Mouse (Mus musculus) limb, embryonic 15.5 days (tissue): ENCODE results near the gene Vill. TPM values are rescaled to one million over a fixed set of nuclear protein-coding genes. Genes with fewer than 3 reads are reported as not detected.

ENCODE experiments used
- ATAC-seq: fragments of 200-750 bp; cut with Nextera tagmentation; 2 replicates; pipeline ENCODE4 v1.8.0; 2017; ENCODE audit warnings: low read depth, moderate TSS enrichment; ENCODE audit not compliant: insufficient number of reproducible peaks, low FRiP score, low TSS enrichment
- H3K27ac ChIP-seq: fragments of 300-500 bp; sonication (generic); 2 replicates; pipeline ENCODE4 v1.5.1; 2015; ENCODE audit warnings: moderate library complexity, mild to moderate bottlenecking, inconsistent platforms
- H3K27me3 ChIP-seq: fragments of 300-500 bp; sonication (generic); 2 replicates; pipeline ENCODE4 v1.6.1; 2015; ENCODE audit warnings: inconsistent platforms
- H3K36me3 ChIP-seq: fragments of 300-500 bp; sonication (generic); 2 replicates; pipeline ENCODE4 v1.6.1; 2015; ENCODE audit warnings: inconsistent platforms
- H3K4me1 ChIP-seq: fragments of 300-500 bp; sonication (generic); 2 replicates; pipeline ENCODE4 v1.6.1; 2015; ENCODE audit warnings: inconsistent platforms
- H3K4me2 ChIP-seq: fragments of 300-500 bp; sonication (generic); 2 replicates; pipeline ENCODE4 v1.6.1; 2015; ENCODE audit warnings: mild to moderate bottlenecking, inconsistent platforms
- H3K4me3 ChIP-seq: fragments of 300-500 bp; sonication (generic); 2 replicates; pipeline ENCODE4 v1.5.1; 2015; ENCODE audit warnings: mild to moderate bottlenecking, inconsistent platforms
- H3K9ac ChIP-seq: fragments of 300-500 bp; sonication (generic); 2 replicates; pipeline ENCODE4 v1.6.1; 2015; ENCODE audit warnings: inconsistent platforms
- H3K9me3 ChIP-seq: fragments of 300-500 bp; sonication (generic); 2 replicates; pipeline ENCODE4 v1.6.1; 2016; ENCODE audit warnings: inconsistent platforms
- WGBS: fragments of 180-500 bp; shearing (Covaris S2); methylation state at CpG from one replicate; pipeline ENCODE4 v1.1.7; 2015; 5-methylcytosine and 5-hydroxymethylcytosine counted together
- polyA plus RNA-seq: library from polyadenylated mRNA; unstranded; fragments of >200 nt; fragmentation: Nextera tagmentation; extraction: Ambion mirVana; gene quantifications from 2 replicates; pipeline ENCODE4 v1.2.1, GENCODE M21; 2015

Vill gene
- 19.0 and 19.7 TPM in 2 replicates for polyA plus RNA-seq

DNA sequence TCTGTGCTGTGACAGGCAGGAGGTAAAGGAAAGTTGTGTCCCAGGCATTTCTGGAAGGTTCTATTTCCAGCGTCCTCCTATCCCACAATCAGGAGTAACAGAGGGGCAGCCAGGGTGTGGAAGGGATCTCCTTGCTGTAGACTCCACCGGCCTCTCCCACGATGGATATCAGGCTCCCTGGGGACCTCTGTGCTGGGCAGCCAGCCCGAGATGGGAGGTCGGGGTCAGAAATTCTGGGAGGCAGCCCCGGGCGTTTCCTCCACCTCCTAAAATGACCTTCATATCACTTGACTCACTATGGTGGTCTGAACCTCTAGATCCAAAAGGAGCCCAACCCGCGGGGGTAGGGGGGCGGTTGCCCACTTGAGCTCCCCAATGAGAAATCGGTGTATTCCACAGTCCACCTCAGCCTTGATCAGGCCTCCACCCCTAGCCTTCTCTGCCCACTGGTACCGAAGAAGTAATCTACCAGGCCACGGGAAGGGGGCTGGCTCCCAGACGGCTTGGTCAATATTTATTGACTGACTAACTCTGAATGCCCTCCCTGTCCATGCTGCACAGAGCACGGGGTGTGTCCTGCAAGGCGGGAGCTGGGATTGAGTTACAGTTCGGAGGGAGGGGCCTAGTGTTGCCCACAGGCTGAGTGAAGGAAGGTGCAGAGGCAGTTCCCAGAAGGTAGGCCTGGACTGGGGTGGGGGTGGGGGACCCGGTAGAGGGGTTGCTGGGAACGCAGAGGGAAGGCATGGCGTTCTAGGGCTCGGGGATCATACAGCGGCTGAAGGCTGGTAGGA, at the start of gene Vill:
Vill (plus strand) TSS at position 625 of the 791 bp plus-strand sequence.
- H3K36me3 ChIP-seq = no peaks in the 10 kb centered on the region

DNA sequence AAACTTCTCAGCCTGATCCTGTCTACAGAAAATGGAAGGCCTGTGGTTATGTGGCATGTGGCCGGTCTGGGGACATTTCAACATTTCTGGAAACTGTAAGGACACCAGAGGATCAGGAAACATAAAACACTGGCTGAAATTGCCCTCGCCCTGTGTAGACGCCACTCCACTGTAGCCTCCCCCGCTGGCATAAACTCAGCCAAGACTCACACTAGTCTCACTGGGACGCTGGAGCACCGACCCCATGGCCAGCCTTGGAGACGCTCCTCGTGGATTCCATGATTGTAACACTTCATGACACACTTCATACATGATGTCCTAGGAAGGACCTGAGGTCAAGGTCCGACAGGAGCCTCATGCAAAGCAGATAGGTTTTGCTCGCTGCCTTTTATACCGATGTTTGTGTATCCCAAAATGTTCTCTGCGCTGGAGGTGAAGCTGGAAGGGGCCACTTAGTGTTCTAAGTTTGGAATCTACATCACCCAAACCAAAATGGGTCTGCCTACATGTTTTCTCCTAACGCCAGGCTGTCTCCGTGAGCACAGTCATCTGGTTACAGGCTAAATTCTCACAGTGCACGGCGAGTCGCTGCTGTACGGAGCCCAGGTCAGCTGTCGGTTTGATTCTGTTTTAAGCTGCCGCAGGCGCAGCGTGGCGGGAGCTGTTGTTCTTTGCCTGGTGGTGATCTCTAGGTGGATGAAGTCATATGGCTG, 48.4 kb upstream of the Vill start:
- H3K27me3 ChIP-seq = no peaks in the 10 kb centered on the region
- no peak overlapping the region for H3K9ac ChIP-seq
- no peak overlapping the region for H3K4me2 ChIP-seq
- ATAC-seq = no peak
- H3K36me3 ChIP-seq = no peaks in the 10 kb centered on the region
- H3K27ac ChIP-seq = no peak overlapping the region
- no peaks in the 10 kb centered on the region for H3K9me3 ChIP-seq
- WGBS = 72% methylated on average over 23 of the region's 23 CpGs
- H3K4me1 ChIP-seq = peaks cover 71% of the 10 kb centered on the region
- no peak overlapping the region for H3K4me3 ChIP-seq

More for the DNA sequence above, at the start of gene Vill:
- Histone ChIP-seq H3K9me3 (no peaks in the 10 kb centered on the region), H3K27me3 (no peaks in the 10 kb centered on the region), H3K9ac (peak within 1 kb of the TSS; percentile 44), H3K4me3 (peak within 1 kb of the TSS; percentile 47), H3K4me2 (peak within 1 kb of the TSS; percentile 81), H3K4me1 (peaks cover 39% of the 10 kb centered on the region), H3K27ac (peak within 1 kb of the TSS; percentile 67)
- peak; percentile 81 for ATAC-seq
- WGBS = 17% methylated on average over 22 of the region's 22 CpGs

DNA sequence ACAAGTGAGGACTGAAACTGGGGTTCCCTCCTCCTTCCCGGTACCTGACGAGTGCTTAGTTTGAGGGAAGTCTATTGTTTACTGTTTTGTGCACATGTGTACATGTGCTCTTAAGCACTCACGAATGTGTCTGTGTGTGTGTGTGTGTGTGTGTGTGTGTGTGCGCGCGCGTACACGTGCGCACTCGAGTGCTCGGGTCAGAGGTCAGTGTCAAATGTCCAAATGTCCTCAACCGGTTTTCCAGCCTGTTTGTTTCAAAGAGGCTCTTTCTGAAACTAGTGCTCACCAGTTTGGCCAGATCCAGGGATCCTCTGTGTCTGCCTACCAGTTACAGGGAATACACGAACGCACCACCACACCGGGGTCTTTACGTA, 47.9 kb upstream of the Vill start:
- Histone ChIP-seq H3K4me2 (no peak overlapping the region), H3K4me1 (peaks cover 68% of the 10 kb centered on the region), H3K9me3 (no peaks in the 10 kb centered on the region), H3K36me3 (no peaks in the 10 kb centered on the region), H3K27ac (peak overlapping the region; percentile 33; the same call in 1 of the 2 replicates), H3K27me3 (no peaks in the 10 kb centered on the region), H3K4me3 (no peak overlapping the region), H3K9ac (no peak overlapping the region)
- 83% methylated on average over 16 of the region's 16 CpGs for WGBS
- no peak for ATAC-seq

DNA sequence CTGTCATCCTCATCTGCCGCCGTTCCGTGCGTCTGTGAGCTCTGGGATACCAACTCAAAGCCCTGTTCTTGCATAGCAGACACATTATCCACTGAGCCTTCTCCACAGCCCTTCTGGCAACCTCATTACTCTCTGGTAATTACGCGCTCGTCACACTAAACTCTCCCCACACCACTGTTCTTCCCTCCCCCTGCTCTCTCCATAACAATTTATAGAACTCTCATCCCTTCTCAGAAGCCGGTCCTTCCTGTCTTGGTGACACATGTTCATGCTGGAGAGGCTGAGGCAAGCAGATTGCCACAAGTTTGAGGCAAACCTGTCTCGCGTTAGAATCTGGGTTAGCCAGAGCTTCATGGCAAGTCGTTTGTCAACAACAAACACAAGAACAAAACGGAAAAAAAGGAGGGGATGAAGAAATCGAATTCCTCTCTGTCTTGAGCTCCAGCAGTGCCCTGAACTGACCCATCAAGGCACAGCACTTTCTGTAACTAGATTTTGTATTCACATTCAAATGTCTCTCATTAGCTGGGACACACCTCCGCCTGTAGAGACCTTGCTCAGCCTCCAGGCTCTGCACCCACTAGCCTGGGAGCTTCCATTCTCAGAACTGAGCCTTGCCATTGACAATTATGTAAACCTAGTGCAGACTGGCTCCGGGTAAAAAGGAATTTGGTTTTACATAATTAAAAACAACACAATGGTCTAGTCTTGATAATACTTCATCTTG, 47.1 kb upstream of the Vill start:
- peaks cover 74% of the 10 kb centered on the region for H3K4me1 ChIP-seq
- H3K36me3 ChIP-seq = no peaks in the 10 kb centered on the region
- no peak overlapping the region for H3K4me2 ChIP-seq
- no peak overlapping the region for H3K27ac ChIP-seq
- no peaks in the 10 kb centered on the region for H3K9me3 ChIP-seq
- no peaks in the 10 kb centered on the region for H3K27me3 ChIP-seq
- no peak for ATAC-seq
- no peak overlapping the region for H3K4me3 ChIP-seq
- 57% methylated on average over 15 of the region's 15 CpGs for WGBS
- no peak overlapping the region for H3K9ac ChIP-seq

DNA sequence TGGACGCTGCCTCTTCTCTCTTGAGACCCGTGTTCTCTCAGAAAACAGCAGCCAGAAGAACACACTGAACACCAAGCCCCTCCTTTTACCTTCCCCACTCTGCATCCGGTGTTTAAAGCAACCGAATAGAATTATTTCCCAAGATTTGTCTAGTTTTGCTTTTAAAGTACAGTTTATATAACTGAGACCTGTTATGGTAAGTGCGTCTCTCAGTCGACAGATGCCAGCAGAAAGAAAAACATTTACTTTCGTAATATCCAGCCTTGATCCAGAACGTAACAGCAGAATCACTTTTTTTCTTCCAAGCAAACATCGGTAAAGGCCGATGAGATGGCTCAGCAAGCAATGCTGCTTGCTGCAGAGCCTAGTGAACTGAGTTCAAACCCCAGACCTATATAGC, 45.3 kb upstream of the Vill start:
- Histone ChIP-seq H3K4me3 (no peak overlapping the region), H3K4me2 (no peak overlapping the region), H3K27ac (no peak overlapping the region; the same call in 1 of the 2 replicates), H3K27me3 (no peaks in the 10 kb centered on the region), H3K9me3 (no peaks in the 10 kb centered on the region), H3K4me1 (peaks cover 65% of the 10 kb centered on the region), H3K9ac (no peak overlapping the region), H3K36me3 (peaks cover 10% of the 10 kb centered on the region; the same call in 1 of the 2 replicates)
- 60% methylated on average over 10 of the region's 10 CpGs for WGBS
- ATAC-seq = no peak

DNA sequence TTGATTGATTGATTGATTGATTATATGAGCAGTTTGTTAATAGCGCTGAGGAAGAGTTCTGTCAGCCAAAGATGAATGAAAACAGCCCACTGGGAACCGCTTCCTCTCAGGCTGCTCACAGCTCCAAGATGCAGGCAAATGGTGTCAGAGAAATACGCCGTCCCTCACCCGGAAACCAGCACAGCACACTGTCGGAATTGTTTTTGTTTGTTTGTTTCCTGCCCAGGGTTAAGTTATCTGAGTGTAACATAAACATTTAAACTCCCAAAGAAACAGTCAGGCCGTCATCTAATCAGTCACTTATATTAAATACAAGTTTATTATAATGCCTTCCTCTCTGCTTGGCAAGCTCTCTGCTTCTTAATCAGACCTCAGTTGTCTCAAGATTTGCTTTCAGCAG, 43.7 kb upstream of the Vill start:
- peaks cover 53% of the 10 kb centered on the region for H3K4me1 ChIP-seq
- WGBS = 67% methylated on average over 7 of the region's 7 CpGs
- H3K9me3 ChIP-seq = no peaks in the 10 kb centered on the region
- H3K4me3 ChIP-seq = no peak overlapping the region
- H3K4me2 ChIP-seq = no peak overlapping the region
- no peak for ATAC-seq
- H3K27me3 ChIP-seq = no peaks in the 10 kb centered on the region
- no peak overlapping the region for H3K27ac ChIP-seq
- H3K36me3 ChIP-seq = peaks cover 24% of the 10 kb centered on the region
- no peak overlapping the region for H3K9ac ChIP-seq

DNA sequence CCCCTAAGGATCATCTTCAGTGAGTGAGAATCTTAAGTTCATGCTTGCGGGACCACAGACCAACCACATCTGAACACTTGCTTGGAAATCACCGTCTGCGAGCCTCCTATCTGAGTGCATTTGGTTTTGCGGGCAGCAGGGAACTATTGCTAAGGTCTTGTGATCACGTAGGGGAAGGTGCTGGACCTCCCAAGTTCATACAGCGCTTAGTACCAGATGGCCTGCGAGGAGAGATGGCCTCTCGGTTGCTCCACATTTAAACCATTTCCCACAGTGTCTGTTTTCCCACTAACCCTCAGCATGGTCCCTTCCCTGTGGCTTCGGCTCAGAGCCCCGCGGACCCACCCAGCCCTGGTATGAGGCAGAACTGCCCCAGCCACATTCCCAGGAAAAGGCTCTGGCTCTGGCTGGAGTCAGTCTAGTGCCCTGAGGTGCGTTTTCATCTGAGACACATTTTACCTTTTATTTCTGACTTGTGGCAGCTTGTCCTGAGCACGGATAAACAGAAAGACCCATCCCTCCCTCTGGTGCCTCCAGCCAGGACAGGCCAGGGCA, 42.3 kb upstream of the Vill start:
- Histone ChIP-seq H3K36me3 (peaks cover 38% of the 10 kb centered on the region), H3K4me2 (no peak overlapping the region), H3K4me1 (peaks cover 41% of the 10 kb centered on the region), H3K27ac (peak overlapping the region; percentile 77), H3K9me3 (no peaks in the 10 kb centered on the region), H3K9ac (no peak overlapping the region), H3K27me3 (no peaks in the 10 kb centered on the region), H3K4me3 (no peak overlapping the region)
- WGBS = 57% methylated on average over 13 of the region's 13 CpGs
- ATAC-seq = no peak

DNA sequence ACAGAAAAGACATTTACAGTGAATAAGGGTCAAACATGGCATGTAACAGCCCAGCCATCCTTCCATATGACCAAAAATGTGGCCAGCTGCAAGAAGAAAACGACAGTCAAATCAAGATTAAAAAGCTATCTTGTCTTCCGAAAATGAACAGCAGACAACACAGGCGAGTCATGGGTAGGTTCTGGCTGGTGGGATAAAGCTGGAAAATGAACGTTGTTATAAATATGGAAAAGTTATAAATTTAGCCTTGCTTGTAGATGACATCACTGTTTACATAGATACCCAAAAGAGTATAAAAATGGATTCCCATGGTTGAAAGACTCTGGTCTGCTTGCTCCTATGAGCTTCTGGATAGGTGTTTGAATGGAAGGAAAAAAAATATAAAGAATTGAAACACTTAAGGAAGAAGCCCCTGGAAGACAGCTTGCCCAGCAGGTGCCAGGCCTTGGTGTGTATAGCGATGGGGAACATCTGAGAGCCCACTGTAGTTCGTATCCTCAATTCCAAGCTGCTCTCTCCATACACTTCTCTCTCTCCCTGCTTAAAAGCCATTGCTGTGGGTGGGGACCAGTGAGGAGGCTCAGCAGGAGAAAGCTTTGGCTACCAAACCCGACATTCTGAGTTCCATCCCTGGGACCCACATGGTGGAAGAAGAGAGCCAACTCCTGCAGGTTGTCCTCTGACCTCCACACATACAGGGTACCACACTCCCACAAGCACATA, 35.6 kb upstream of the Vill start:
- WGBS = 82% methylated on average over 7 of the region's 7 CpGs
- no peaks in the 10 kb centered on the region for H3K9me3 ChIP-seq
- H3K4me1 ChIP-seq = 0 out of 2 replicates have a peak, but pooled peaks cover 7% of the 10 kb centered on the region
- H3K27me3 ChIP-seq = no peaks in the 10 kb centered on the region
- no peak overlapping the region for H3K9ac ChIP-seq
- H3K4me3 ChIP-seq = no peak overlapping the region
- H3K4me2 ChIP-seq = no peak overlapping the region
- ATAC-seq = no peak
- peaks cover 70% of the 10 kb centered on the region for H3K36me3 ChIP-seq
- H3K27ac ChIP-seq = no peak overlapping the region

DNA sequence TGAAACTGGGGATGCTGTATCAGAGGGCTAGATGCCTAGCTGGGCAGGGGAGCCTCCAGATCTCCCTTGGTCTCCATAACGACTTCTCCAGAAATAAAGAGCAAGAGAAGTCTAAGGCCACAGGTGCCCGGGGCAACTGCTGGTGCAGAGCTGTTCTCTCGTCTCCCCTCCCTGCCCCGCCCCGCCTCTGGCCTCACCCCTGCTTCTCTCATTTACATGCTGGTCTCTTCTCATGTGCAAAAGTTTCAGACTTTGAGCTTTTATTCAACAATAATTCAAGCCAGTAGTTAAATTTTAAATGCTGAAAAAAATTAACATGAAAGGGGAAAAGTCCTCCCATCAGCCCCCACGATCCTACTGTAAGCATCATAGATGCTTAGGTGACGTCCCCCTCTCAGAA, 30.8 kb upstream of the Vill start:
- Histone ChIP-seq H3K36me3 (peaks cover 46% of the 10 kb centered on the region), H3K4me3 (no peak overlapping the region), H3K27ac (no peak overlapping the region), H3K9ac (no peak overlapping the region), H3K4me1 (peaks cover 14% of the 10 kb centered on the region), H3K27me3 (no peaks in the 10 kb centered on the region), H3K4me2 (no peak overlapping the region), H3K9me3 (no peaks in the 10 kb centered on the region)
- 66% methylated on average over 7 of the region's 7 CpGs for WGBS
- ATAC-seq = no peak

DNA sequence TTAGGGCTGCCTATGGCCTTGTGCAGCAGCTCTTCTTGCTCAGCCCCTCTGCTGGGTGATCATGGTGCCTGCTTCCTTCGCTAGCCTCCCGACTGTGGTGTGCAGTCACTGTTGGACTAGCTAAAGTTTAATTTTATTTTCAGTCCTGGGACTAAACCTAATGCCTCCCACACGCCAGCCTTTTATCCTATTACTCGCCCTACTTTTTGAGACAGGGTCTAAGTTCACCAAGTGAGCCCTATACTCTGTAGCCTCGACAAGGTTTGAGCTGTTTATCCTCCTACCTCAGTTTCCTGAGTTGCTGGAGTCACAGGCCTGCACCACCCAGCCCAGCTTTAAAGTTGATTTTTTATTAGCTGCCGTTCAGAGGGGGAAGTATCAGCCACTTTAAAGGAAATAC, 27.3 kb upstream of the Vill start:
- Histone ChIP-seq H3K4me1 (peaks cover 13% of the 10 kb centered on the region), H3K4me2 (no peak overlapping the region), H3K4me3 (no peak overlapping the region), H3K9me3 (no peaks in the 10 kb centered on the region), H3K9ac (no peak overlapping the region), H3K27me3 (no peaks in the 10 kb centered on the region), H3K27ac (peak overlapping the region; percentile 38; the same call in 1 of the 2 replicates), H3K36me3 (peaks cover 34% of the 10 kb centered on the region)
- ATAC-seq = no peak
- 46% methylated on average over 6 of the region's 6 CpGs for WGBS

DNA sequence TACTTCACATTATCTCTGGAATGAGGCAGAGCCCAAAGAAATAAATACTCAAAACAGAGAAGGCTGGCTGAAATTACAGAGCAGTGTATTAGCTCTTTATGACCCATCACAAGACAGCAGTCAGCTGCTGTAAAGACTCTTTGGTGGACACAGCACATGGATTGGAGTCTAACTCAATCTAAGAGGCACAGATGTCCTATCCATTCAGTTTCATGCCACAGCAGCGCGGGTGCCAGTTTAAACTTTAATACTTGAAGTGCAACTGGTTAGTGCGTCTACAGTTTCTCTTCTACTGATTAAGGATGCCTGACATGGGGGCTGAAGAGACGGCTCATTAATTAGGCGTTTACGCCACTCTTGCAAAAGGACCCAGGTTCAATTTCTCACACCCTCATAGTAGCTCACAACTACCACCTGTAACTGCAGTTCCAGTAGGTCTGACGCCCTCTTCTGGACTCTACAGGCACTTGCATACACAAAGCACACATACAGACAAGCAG, 26.7 kb upstream of the Vill start:
- Histone ChIP-seq H3K27ac (no peak overlapping the region), H3K36me3 (peaks cover 29% of the 10 kb centered on the region)
- no peak for ATAC-seq

More for the DNA sequence above, 26.7 kb upstream of the Vill start:
- Histone ChIP-seq H3K27me3 (no peaks in the 10 kb centered on the region), H3K9me3 (no peaks in the 10 kb centered on the region), H3K9ac (no peak overlapping the region), H3K4me3 (no peak overlapping the region), H3K4me2 (no peak overlapping the region), H3K4me1 (peaks cover 13% of the 10 kb centered on the region)
- WGBS = 72% methylated on average over 7 of the region's 7 CpGs
